Mouse (Mus musculus) cerebellum, adult 11-12 months (tissue): ENCODE results near the gene Tmem131l.
A peak's percentile ranks its signal among the peaks of the same experiment; 100 is the strongest.

Source experiments
- DNase-seq: peaks from one replicate; pipeline ENCODE4 v3.0.0; 2022

The Tmem131l gene

GRCm38 (mm10) chr3:84041739-84042138 is 1.8 kb upstream of the Tmem131l start:
- DNase-seq: no peak

GRCm38 (mm10) chr3:84040476-84041082 is 604 bp upstream of the Tmem131l start:
- DNase-seq: no peak

GRCm38 (mm10) chr3:84038981-84039645 is 862 bp downstream of the Tmem131l start:
- peak; percentile 57 for DNase-seq

- DNase-seq: no peak
Observed at GRCm38 (mm10) chr3:84038126-84038525, 1.8 kb downstream of the Tmem131l start.

GRCm38 (mm10) chr3:84037536-84037935 is 2.4 kb downstream of the Tmem131l start:
- DNase-seq: no peak

- no peak for DNase-seq
Observed at GRCm38 (mm10) chr3:84036866-84037265, 3.1 kb downstream of the Tmem131l start.

- DNase-seq: no peak
Observed at GRCm38 (mm10) chr3:84035728-84036364, 4.1 kb downstream of the Tmem131l start.

GRCm38 (mm10) chr3:84034115-84034780 is 5.7 kb downstream of the Tmem131l start:
- no peak for DNase-seq

- no peak for DNase-seq
Observed at GRCm38 (mm10) chr3:84032933-84033730, 6.8 kb downstream of the Tmem131l start.

GRCm38 (mm10) chr3:84032419-84032818 is 7.6 kb downstream of the Tmem131l start:
- DNase-seq: no peak

GRCm38 (mm10) chr3:84031216-84031615 is 8.8 kb downstream of the Tmem131l start:
- DNase-seq: no peak

- no peak for DNase-seq
Observed at GRCm38 (mm10) chr3:84028968-84029367, 11.0 kb downstream of the Tmem131l start.

GRCm38 (mm10) chr3:84027691-84028159 is 12.2 kb downstream of the Tmem131l start:
- DNase-seq: no peak

- no peak for DNase-seq
Observed at GRCm38 (mm10) chr3:84024512-84025072, 15.4 kb downstream of the Tmem131l start.

GRCm38 (mm10) chr3:84022723-84023122 is 17.3 kb downstream of the Tmem131l start:
- DNase-seq: no peak

GRCm38 (mm10) chr3:84022201-84022584 is 17.8 kb downstream of the Tmem131l start:
- DNase-seq: no peak

- DNase-seq: no peak
Observed at GRCm38 (mm10) chr3:84021217-84022200, 18.5 kb downstream of the Tmem131l start.

- DNase-seq: no peak
Observed at GRCm38 (mm10) chr3:84020528-84020927, 19.4 kb downstream of the Tmem131l start.

GRCm38 (mm10) chr3:84015484-84016016 is 24.4 kb downstream of the Tmem131l start:
- DNase-seq: no peak

GRCm38 (mm10) chr3:84010995-84011663 is 28.8 kb downstream of the Tmem131l start:
- no peak for DNase-seq
